Mouse (Mus musculus) MEL (cell line): Measurements from ENCODE around the gene Il5. TPM values are rescaled to one million over a fixed set of nuclear protein-coding genes. Genes with fewer than 3 reads are reported as not detected.
A peak's percentile ranks its signal among the peaks of the same experiment; 100 is the strongest.
"Not testable (repeated sequence)": the region's sequence is repeated elsewhere in the genome, so short reads cannot be mapped to it uniquely, and the experiment has no call there.

Experiments
- DNase-seq: peaks from one replicate; pipeline ENCODE4 v3.0.0; 2011; ENCODE audit warnings: low read depth, low spot score
- H3K27ac ChIP-seq: 2 replicates; pipeline ENCODE4 v1.5.1; 2012; ENCODE audit warnings: low read depth, mild to moderate bottlenecking, control low read depth, low read length, moderate library complexity; ENCODE audit not compliant: control insufficient read depth
- H3K27me3 ChIP-seq, 2 experiments: fragments of 150-350 bp in 1 of 2; sonication (generic) in 1 of 2; 2 replicates each; pipeline ENCODE4 v1.6.1; 2012; ENCODE audit warnings: low read length in 2 of 2, mild to moderate bottlenecking in 2 of 2, improper control_type of control experiment in 1 of 2, moderate library complexity in 1 of 2; ENCODE audit not compliant: insufficient read depth in 2 of 2, control insufficient read depth in 1 of 2
- H3K36me3 ChIP-seq, 2 experiments: 2 replicates each; pipeline ENCODE4 v1.6.1; 2012 to 2014; ENCODE audit warnings: low read length in 2 of 2, improper control_type of control experiment in 1 of 2, inconsistent platforms in 1 of 2, mild to moderate bottlenecking in 1 of 2; ENCODE audit not compliant: insufficient read depth in 2 of 2, control insufficient read depth in 1 of 2
- H3K4me1 ChIP-seq, 2 experiments: fragments of 150-350 bp in 1 of 2; sonication (generic) in 1 of 2; 2 replicates each; pipeline ENCODE4 v1.6.1; 2012; ENCODE audit warnings: low read length in 2 of 2, improper control_type of control experiment in 1 of 2, mild to moderate bottlenecking in 1 of 2; ENCODE audit not compliant: insufficient read depth in 2 of 2, control insufficient read depth in 1 of 2
- H3K4me3 ChIP-seq, 2 experiments: fragments of 150-350 bp in 1 of 2; sonication (generic) in 1 of 2; 2 replicates each; pipeline ENCODE4 v1.5.1; 2012; ENCODE audit warnings: low read depth in 2 of 2, low read length in 2 of 2, mild to moderate bottlenecking in 2 of 2, moderate library complexity in 2 of 2, control low read depth in 1 of 2, improper control_type of control experiment in 1 of 2; ENCODE audit not compliant: control insufficient read depth in 1 of 2, insufficient read depth in 1 of 2
- H3K79me2 ChIP-seq: 2 replicates; pipeline ENCODE4 v1.6.1; 2012; ENCODE audit warnings: mild to moderate bottlenecking, low read length, moderate library complexity; ENCODE audit not compliant: control insufficient read depth, poor library complexity, insufficient read depth
- H3K9ac ChIP-seq: 2 replicates; pipeline ENCODE4 v1.6.1; 2012; ENCODE audit warnings: low read depth, mild to moderate bottlenecking, control low read depth, low read length, moderate library complexity; ENCODE audit not compliant: control insufficient read depth, poor library complexity, severe bottlenecking
- H3K9me3 ChIP-seq: fragments of 150-350 bp; sonication (generic); replicated peaks from 2 replicates; pipeline ENCODE4 v1.6.1; 2012; ENCODE audit warnings: mild to moderate bottlenecking, low read length, improper control_type of control experiment, moderate library complexity; ENCODE audit not compliant: insufficient read depth
- BHLHE40 ChIP-seq: IDR thresholded peaks from 2 replicates; pipeline ENCODE4 v1.6.1; 2012; ENCODE audit warnings: low read depth, mild to moderate bottlenecking, inconsistent platforms, low read length, improper control_type of control experiment, borderline replicate concordance
- CTCF ChIP-seq, 3 experiments: IDR thresholded peaks in 2 of 3; conservative IDR thresholded peaks in 1 of 3; 2 replicates each; pipeline ENCODE4 v1.5.1; 2011 to 2012; ENCODE audit warnings: low read length in 3 of 3, low read depth in 2 of 3, mild to moderate bottlenecking in 2 of 3, improper control_type of control experiment in 1 of 3, inconsistent platforms in 1 of 3, mixed read lengths in 1 of 3, moderate library complexity in 1 of 3; ENCODE audit not compliant: control insufficient read depth in 1 of 3, insufficient read depth in 1 of 3, poor library complexity in 1 of 3, severe bottlenecking in 1 of 3
- E2F4 ChIP-seq: IDR thresholded peaks from 2 replicates; pipeline ENCODE4 v1.6.1; 2011; ENCODE audit warnings: low read depth, low read length, improper control_type of control experiment, borderline replicate concordance
- ELF1 ChIP-seq: IDR thresholded peaks from 2 replicates; pipeline ENCODE4 v1.6.1; 2014; ENCODE audit warnings: low read depth, mild to moderate bottlenecking, inconsistent platforms, low read length, improper control_type of control experiment, moderate library complexity
- HCFC1 ChIP-seq: IDR thresholded peaks from 2 replicates; pipeline ENCODE4 v1.6.1; 2012; ENCODE audit warnings: low read depth, mild to moderate bottlenecking, inconsistent platforms, low read length, improper control_type of control experiment, moderate library complexity
- JUND ChIP-seq: IDR thresholded peaks from 2 replicates; pipeline ENCODE4 v1.6.1; 2011; ENCODE audit warnings: low read depth, mild to moderate bottlenecking, improper control_type of control experiment, low read length
- KAT2A ChIP-seq: conservative IDR thresholded peaks from 2 replicates; pipeline ENCODE4 v1.6.1; 2012; ENCODE audit warnings: low read depth, low read length, improper control_type of control experiment, inconsistent platforms
- MAZ ChIP-seq: IDR thresholded peaks from 2 replicates; pipeline ENCODE4 v1.6.1; 2012; ENCODE audit warnings: low read depth, mild to moderate bottlenecking, inconsistent platforms, low read length, improper control_type of control experiment
- MEF2A ChIP-seq: IDR thresholded peaks from 2 replicates; pipeline ENCODE4 v1.6.1; 2014; ENCODE audit warnings: low read depth, mild to moderate bottlenecking, inconsistent platforms, low read length, improper control_type of control experiment; ENCODE audit not compliant: poor library complexity, insufficient replicate concordance, severe bottlenecking; ENCODE audit errors: extremely low read depth
- MYB ChIP-seq: IDR thresholded peaks from 2 replicates; pipeline ENCODE4 v1.6.1; 2011; ENCODE audit warnings: mild to moderate bottlenecking, low read depth, low read length, improper control_type of control experiment
- NRF1 ChIP-seq: IDR thresholded peaks from 2 replicates; pipeline ENCODE4 v1.6.1; 2014; ENCODE audit warnings: low read depth, mild to moderate bottlenecking, inconsistent platforms, low read length, improper control_type of control experiment, moderate library complexity; ENCODE audit not compliant: poor library complexity, insufficient read depth, severe bottlenecking
- POLR2A ChIP-seq, 2 experiments: IDR thresholded peaks; 2 replicates each; pipeline ENCODE4 v1.6.1; 2011 to 2012; ENCODE audit warnings: low read length in 2 of 2, mild to moderate bottlenecking in 2 of 2, control low read depth in 1 of 2, improper control_type of control experiment in 1 of 2, low read depth in 1 of 2, moderate library complexity in 1 of 2; ENCODE audit not compliant: control insufficient read depth in 1 of 2, insufficient read depth in 1 of 2, poor library complexity in 1 of 2
- POLR2AphosphoS2 ChIP-seq: IDR thresholded peaks from 2 replicates; pipeline ENCODE4 v1.6.1; 2011; ENCODE audit warnings: low read length, improper control_type of control experiment
- RAD21 ChIP-seq: IDR thresholded peaks from 2 replicates; pipeline ENCODE4 v1.6.1; 2011; ENCODE audit warnings: mild to moderate bottlenecking, low read depth, low read length, improper control_type of control experiment
- SIN3A ChIP-seq: IDR thresholded peaks from 2 replicates; pipeline ENCODE4 v1.6.1; 2012; ENCODE audit warnings: low read length, improper control_type of control experiment, inconsistent platforms
- SMC3 ChIP-seq: IDR thresholded peaks from 2 replicates; pipeline ENCODE4 v1.6.1; 2011; ENCODE audit warnings: low read depth, low read length, improper control_type of control experiment
- TAL1 ChIP-seq: IDR thresholded peaks from 2 replicates; pipeline ENCODE4 v1.6.1; 2012; ENCODE audit warnings: mild to moderate bottlenecking, inconsistent platforms, low read length, moderate library complexity, mixed read lengths
- USF1 ChIP-seq: IDR thresholded peaks from 2 replicates; pipeline ENCODE4 v1.6.1; 2014; ENCODE audit warnings: low read depth, mild to moderate bottlenecking, inconsistent platforms, low read length, improper control_type of control experiment, moderate library complexity
- USF2 ChIP-seq, 2 experiments: IDR thresholded peaks; 2 replicates each; pipeline ENCODE4 v1.6.1; 2011 to 2012; ENCODE audit warnings: improper control_type of control experiment in 2 of 2, low read length in 2 of 2, borderline replicate concordance in 1 of 2, inconsistent platforms in 1 of 2, low read depth in 1 of 2, mild to moderate bottlenecking in 1 of 2; ENCODE audit not compliant: insufficient read depth in 1 of 2
- ZKSCAN1 ChIP-seq: IDR thresholded peaks from 2 replicates; pipeline ENCODE4 v1.6.1; 2012; ENCODE audit warnings: low read depth, mild to moderate bottlenecking, inconsistent platforms, low read length, improper control_type of control experiment, moderate library complexity
- ZNF384 ChIP-seq: IDR thresholded peaks from 2 replicates; pipeline ENCODE4 v1.6.1; 2012; ENCODE audit warnings: low read depth, mild to moderate bottlenecking, inconsistent platforms, low read length, improper control_type of control experiment
- polyA plus RNA-seq, 2 experiments: library from polyadenylated mRNA; stranded (reverse) in 1 of 2; unstranded in 1 of 2; fragments of >175 nt in 1 of 2; fragments of >200 nt in 1 of 2; gene quantifications; 2 replicates each; pipeline versions ENCODE4 v1.2.1 to v1.2.4; 2012; ENCODE audit warnings: low replicate concordance in 2 of 2, low read depth in 1 of 2; ENCODE audit not compliant: insufficient read length in 2 of 2, insufficient read depth in 1 of 2, missing spikeins in 1 of 2
- total RNA-seq: library from RNA; depleted of rRNA; stranded (reverse); fragments of 300-350 nt; gene quantifications from 2 replicates; pipeline ENCODE4 v1.2.3, GENCODE M21; 2012

The Il5 gene
- total and polyA plus RNA-seq, 3 experiments, result not detected

- H3K4me1 ChIP-seq, result no peaks in the 10 kb centered on the region
- H3K9me3 ChIP-seq, result no peaks in the 10 kb centered on the region
- H3K79me2 ChIP-seq, result no peaks in the 10 kb centered on the region
- H3K9ac ChIP-seq, result no peak overlapping the region
- no peak overlapping the region for H3K27ac ChIP-seq
- peaks cover 0 to 4% of the 10 kb centered on the region in 2 experiments; a peak in 3 of 4 replicates for H3K27me3 ChIP-seq
- no peak for DNase-seq
- H3K36me3 ChIP-seq, result no peaks in the 10 kb centered on the region
- TF ChIP-seq USF2 (IDR thresholded peaks at IDR 0.05; ENCODE audit: borderline replicate concordance in 1 of 2, insufficient read depth in 1 of 2, low read depth in 1 of 2, low read length in 2 of 2), result no peak
- TF ChIP-seq RAD21, result no peak
- TF ChIP-seq POLR2A (IDR thresholded peaks at IDR 0.05; ENCODE audit: control insufficient read depth in 1 of 2, insufficient read depth in 1 of 2, low read depth in 1 of 2, low read length in 2 of 2, poor library complexity in 1 of 2), result no peak
- TF ChIP-seq KAT2A, result no peak
- TF ChIP-seq TAL1, result no peak
- TF ChIP-seq NRF1, result no peak
- TF ChIP-seq MEF2A, result no peak
- TF ChIP-seq HCFC1, result no peak
- no peak for TF ChIP-seq ELF1
- TF ChIP-seq ZKSCAN1, result no peak
- TF ChIP-seq JUND, result no peak
- TF ChIP-seq MAZ, result no peak
- no peak for TF ChIP-seq SIN3A
- no peak for TF ChIP-seq E2F4
- TF ChIP-seq MYB, result no peak
- TF ChIP-seq BHLHE40, result no peak
- TF ChIP-seq POLR2AphosphoS2, result no peak
- no peak for TF ChIP-seq USF1
- H3K4me3 ChIP-seq, result no peak overlapping the region
Observed at GRCm38 (mm10) chr11:53757612-53758011, 37.0 kb downstream of the Il5 start.

- DNase-seq, result peak; percentile 32
- not testable (repeated sequence) for H3K36me3 ChIP-seq, H3K9ac ChIP-seq, H3K27ac ChIP-seq, H3K79me2 ChIP-seq, H3K4me1 ChIP-seq, H3K9me3 ChIP-seq, H3K27me3 ChIP-seq, H3K4me3 ChIP-seq
- peak; percentile 39 to 61 (median 60) for TF ChIP-seq CTCF (IDR thresholded peaks at IDR 0.05 in 2 of 3, conservative IDR thresholded peaks at IDR 0.05 in 1 of 3; ENCODE audit: control insufficient read depth in 1 of 3, insufficient read depth in 1 of 3, low read depth in 2 of 3, low read length in 3 of 3, poor library complexity in 1 of 3, severe bottlenecking in 1 of 3)
- TF ChIP-seq SMC3, result peak; percentile 37
- TF ChIP-seq RAD21, result peak; percentile 55
- TF ChIP-seq ZNF384, result peak; percentile 82
Observed at GRCm38 (mm10) chr11:53758033-53758432, 37.4 kb downstream of the Il5 start.
